Mouse (Mus musculus) thymus, postnatal 14 days (tissue): ENCODE data around the gene Wdr31.
"Not testable (repeated sequence)": the region's sequence is repeated elsewhere in the genome, so short reads cannot be mapped to it uniquely, and the experiment has no call there.

Source experiments
- DNase-seq: peaks from one replicate; pipeline ENCODE4 v3.0.0; 2021

Wdr31 gene

DNA sequence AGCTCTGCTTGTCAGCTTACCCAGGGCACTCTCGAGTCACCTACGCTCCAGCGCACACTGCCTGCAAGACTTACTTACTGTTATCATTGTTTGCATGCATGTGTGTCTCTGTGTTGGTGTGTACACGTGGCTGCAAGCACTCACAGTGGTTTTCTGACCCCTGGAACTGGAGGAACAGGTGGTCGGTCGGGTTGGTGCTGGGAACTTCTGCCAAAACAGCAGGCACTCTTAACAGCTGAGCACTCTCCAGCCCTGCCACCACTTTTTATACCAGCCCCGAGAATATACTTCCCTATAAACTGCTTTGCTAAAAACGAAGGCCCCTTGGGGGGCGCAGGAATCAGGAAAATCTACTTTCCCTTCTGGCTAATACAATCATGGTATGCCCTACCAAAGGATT is 23.5 kb upstream of the Wdr31 start:
- no peak for DNase-seq

DNA sequence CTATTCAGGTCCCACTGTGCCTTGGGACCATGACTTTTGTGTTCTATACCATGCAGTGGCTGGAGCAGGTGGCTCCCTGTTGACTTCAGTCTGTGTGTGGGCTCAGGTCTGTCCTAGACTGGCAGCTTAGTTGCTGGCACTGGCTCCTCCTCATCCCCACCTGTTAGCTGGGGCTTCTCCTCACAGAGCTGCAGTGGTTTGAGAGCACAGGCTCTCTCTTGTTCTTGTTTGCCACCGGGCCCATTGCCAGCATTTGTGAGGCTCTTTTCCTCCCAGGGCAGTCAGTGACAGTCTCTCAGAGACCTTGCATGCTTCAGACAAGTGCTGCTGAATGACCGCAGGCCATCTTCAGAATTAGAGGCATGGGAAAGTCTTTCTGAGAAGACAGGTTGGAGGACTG is 22.0 kb upstream of the Wdr31 start:
- DNase-seq: no peak

DNA sequence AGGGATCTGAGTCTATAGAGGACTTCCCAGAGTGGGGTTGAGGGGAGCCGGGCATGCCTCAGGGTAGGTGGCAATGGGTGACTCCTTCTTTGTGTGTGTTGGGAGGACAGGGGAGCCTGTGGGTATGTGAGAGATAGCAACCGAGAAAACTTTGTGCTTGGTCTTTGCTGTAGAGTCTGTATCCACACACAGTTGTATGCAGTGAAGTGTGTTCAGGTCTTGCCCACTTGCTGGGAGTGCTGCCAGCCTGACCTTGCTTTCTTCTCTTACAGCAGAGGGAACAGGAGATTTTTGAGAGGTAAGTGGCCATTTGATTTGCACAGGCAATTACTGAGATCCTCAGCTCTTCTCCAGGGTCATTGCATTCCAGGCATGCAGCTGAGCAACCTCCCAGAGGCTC is 17.2 kb upstream of the Wdr31 start:
- DNase-seq: no peak

DNA sequence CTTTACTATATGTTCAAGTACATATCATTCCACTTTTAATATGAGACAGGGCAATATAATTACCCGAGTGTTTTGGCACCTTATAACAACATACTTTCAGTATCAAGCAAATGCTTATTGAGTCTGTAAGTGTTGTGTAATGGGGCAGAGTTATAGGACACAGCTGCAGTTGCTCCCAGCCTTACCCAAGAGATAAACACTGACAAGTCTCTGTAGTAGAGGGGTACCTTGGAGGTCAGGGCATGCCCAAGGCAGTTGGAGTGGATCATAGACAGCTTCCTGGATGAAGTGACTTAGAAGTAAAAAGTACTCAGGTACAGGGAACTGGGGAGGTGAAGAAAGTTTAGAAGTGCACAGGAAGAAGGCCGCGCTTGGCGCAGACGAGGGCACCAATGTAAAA is 16.5 kb upstream of the Wdr31 start:
- no peak for DNase-seq

DNA sequence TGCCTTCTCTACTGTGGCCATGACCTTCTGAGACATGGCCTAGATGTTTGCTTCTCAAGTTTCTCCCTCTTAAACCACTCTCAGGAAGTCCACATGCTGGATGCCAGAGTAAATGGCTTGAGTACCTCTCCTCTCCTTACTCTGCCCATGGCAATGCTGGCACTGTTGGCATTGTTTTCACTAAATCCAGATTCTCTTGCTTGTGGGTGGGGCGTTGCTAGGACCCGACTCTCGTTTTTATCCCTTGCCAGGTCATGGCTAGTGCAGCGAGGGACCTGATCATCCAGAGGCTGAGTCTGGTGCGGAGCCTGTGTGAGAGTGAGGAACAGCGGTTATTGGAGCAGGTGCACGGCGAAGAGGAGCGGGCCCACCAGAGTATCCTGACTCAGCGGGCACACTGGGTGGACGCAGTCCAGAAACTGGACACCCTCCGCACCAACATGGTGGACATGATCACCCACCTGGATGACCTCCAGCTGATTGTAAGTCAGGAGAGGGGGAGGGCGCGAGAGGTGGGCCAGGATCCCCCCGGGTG is 15.5 kb upstream of the Wdr31 start:
- DNase-seq: no peak

DNA sequence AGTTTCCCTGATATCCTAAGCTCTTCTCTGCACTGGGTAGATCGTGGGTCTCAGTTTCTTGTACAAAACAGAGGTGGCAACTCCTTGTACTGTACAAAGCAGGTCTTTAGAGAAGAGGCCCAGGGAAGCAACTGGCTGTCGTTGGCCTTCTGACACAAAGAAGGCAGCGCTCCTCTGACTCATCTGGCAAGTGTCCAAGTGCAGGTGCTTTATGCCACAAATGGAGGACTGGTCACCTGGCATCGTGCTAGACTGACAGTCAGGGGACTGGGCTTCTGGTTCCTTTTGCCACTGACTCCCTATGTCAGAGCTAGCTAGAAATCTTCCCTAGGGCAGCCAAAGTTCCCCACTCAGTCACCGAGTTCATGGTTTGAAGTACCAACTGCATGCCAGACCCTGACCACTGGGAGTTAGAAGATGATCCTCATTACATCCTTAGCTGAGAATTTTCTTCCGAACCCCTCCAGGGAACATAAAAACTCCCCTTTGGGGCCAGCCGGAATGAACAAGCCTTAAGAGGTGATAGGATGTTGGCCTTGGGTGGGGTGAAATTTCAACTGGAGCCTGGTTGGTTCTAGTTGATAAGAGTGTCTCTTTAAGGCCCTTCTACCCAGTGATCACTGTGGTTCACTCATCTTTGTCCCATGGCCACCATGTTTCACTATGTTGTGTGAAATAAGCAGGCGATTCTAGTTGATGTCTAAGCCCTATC is 14.9 kb upstream of the Wdr31 start:
- DNase-seq: no peak

DNA sequence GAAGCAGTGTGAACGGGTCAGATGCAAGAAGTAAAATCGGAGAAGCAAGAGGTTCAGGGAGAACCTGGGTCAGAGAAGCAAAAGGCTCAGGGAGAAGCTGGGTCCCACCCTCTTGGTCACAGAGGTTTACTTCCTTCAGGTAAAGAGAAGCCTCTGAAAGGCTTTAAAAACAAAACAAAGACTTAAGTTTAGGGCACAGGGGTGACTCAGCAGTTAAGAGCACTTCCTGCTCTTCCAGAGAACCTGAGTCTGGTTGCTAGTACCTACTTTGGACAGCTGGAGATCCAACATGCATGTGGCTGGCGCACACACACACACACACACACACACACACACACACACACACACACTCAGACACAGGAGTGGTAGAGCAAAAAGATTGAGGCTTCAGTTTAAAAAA is 14.2 kb upstream of the Wdr31 start:
- peak; percentile 29 for DNase-seq

DNA sequence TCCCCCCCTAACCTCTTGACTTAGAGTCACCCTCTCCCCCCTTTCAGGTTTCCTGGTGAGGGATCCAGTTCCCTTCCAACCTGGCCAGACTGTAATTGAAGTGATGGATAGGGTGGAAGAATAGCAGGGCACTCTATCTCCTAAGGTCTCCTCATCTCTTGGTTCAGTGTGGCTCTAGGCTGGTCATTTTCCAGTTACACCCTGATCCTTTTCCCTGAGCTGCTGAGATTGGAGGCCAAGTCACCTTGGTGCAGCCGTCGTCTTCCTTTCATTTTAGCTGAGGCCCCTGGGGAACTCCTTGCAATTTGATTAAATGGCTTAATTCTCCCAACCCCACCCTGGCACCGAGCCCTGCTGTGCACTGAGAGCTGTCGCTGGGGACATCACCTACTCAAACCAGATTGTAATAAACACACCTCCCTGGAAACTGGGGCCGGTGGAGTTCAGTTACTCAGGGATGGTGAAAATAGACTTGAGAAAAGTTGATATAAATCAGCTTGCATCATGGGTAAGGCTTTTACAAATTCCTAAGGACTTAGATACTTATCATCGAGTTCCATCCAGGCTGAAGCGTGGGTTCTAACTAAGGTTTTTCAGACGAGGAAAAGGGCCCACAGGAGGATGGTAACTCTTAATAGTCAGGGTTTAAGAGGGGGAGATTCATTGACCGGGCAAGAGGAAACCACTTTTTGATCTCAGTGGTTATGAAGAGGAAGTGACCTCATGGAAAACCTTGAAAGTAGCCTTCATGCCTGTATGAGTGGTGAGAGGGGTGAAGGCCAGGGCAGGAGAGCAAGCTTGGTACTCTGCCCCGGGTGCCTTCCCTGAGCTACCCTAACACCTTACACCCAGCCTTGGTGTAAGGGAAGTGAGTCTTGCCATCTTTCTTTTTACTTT is 10.3 kb upstream of the Wdr31 start:
- DNase-seq: no peak

DNA sequence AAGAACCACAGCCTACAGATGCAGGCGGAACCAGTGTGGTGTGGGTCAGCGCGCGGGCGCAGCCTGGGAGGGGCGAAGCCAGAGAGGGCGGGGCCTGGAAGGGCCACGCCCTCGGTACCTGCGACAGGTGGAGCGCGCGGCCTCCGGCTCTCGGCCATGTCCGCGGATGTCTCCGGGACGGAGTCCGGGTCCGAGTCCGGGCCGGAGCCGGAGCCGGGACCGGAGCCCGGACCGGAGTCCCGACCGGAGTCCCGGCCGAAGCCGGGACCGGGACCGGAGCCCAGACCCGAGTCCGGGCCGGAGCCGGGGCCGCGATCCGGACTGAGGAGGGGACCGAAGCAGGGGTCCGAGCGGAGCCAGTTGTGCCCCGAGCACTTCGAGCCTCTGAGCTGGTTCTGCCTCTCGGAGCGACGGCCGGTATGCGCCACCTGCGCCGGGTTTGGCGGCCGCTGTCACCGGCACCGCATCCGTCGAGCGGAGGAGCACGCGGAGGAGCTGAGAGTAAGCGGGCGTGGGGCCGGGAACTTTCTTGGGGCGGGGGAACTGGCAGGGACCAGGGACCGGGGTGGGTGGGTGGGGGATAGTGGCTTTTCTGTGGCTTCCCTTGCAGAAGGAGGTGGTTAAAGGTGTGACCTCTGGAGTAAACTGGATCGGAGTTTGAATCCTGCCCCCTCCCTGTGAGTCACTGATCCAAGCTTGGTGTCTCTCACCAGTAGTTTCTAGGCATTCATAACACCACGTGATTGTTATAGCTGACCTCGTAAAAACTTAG is 9.4 kb upstream of the Wdr31 start, which contains the start of gene Bspry:
Bspry (plus strand) TSS at position 117 of the 772 bp plus-strand sequence.
- DNase-seq: peak; percentile 74

DNA sequence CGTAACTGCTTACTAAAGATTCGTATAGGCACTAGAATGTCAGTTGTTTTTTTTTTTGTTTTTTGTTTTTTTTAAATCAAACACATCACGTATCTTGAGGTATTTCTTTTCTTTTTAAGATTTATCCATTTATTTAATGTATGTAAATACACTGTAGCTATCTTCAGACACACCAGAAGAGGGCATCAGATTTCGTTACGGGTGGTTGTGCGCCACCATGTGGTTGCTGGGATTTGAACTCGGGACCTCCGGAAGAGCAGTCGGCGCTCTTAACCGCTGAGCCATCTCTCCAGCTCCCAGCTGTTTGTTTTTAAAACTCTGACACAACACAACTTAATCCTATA is 8.9 kb upstream of the Wdr31 start:
- not testable (repeated sequence) for DNase-seq

DNA sequence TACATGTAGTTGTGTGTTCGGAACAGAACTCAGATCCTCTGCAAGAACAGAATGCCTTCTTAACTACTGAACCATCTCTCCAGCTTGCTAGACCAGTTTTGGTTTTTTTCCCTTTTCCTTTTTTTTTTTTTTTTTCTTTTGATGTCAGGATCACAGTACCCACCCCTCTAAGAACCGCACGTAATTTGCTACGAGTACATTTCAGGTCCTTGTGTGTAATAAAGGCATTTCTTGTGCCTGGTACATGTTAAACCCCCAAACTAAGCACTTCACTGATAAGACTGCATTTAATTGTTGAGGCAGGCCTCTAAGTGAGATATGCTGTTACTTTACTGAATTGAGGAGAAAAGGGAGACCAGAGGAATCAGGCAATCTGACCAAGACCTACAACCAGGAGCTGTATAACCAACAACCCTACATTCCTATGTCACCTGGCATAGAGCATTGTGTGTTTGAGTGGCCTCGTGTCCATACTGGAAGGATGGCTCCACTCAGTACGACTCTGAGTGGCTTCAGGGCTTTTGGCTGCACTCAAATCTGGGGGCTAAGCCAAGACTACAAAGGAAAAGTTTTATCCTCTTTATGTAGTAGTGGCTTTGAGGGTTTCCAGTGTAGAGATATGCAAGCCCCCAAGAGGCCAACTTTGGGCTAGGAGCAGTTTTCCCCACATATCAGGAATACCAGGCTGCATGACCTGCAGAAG is 7.0 kb upstream of the Wdr31 start:
- DNase-seq: no peak

DNA sequence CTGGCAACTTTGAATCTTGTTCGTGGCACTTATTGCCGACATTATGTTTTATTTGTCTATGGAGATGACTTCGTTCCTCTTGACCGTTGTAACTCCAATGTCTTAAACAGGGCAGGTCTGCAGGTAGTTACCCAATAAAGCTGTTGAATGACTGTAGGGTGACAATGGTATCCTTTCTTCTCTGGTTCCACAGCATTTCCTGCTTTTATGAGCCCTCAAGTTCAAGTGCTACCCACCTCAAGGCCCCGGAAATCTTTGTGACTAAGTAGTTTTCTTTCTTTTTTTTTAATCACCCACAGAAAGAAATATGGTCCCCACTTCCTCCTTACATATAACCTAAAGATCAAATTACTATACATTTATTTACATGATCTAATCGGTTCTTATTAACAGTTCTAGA is 5.1 kb upstream of the Wdr31 start:
- peak; percentile 49 for DNase-seq

DNA sequence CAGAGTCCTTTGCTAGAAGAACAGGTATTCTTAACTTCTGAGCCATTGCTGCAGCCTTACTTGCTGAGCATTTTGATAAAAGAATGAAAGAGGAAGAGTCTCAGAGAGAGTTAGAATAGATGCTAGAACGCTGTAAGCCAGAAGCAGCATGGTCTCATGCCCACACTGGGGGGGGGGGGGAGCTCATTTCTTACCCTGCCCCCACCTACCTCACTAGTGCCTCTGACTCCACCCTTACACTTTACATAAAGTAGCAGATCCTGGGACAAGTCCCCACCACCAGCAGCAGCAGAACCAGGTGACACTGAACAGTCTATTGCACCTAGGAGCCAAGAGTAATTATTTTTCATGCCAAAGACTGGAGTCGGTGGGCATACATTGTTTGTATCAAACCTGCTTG is 4.4 kb upstream of the Wdr31 start:
- DNase-seq: peak; percentile 57

DNA sequence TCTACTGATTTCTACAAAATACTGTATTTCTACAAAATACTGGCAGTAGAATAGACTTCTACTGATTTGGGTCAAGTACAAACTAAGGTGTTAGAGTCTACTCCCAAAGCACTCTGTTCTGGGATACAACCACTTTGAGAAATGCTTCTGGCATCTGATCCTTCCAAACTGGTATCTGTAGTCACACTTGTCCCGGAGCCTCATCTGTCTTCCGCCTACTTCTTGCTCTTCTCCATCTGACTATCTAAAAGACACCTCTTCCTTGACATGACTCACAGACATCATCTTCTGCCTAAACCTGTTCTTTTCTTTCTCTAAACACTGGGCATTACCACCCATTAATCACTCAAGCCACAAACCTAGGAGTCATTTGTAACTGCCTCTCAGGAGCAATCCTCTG is 1.4 kb upstream of the Wdr31 start:
- DNase-seq: no peak

DNA sequence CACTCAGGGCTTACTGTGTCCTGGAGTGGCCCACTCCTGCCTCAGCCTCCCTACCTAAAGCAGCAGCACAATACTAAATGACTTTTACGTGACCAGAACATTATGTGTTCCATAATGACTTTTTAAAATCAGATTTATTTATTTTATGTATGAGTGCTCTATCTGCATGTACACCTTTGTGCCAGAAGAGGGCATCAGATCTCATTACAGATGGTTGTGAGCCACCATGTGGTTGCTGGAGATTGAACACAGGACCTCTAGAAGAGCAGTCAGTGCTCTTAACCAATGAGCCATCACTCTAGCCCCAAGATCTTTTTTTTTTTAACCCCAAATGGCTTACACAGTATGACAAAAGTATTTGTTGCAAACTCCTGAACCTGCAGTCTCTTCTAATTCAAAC is 2.5 kb downstream of the Wdr31 start:
- no peak for DNase-seq

DNA sequence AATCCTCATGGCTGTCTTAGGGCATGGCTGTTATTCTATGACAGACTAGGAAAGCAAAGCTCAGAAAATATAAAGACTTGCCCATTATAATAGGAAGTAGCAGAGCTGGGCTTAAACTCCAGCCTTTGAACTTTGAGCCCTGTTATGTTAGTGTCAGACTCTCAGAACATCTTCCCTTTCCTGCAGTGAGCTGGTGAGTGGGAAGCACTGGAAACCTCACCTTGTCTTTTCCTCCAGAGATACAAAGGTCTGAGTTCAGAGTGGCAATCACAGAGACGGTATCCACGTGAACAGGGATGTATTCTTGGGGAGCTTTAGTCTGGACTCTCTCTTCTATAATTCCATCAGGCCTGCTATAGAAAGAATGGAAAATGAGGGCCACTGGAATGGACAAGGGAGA is 7.6 kb downstream of the Wdr31 start:
- no peak for DNase-seq

DNA sequence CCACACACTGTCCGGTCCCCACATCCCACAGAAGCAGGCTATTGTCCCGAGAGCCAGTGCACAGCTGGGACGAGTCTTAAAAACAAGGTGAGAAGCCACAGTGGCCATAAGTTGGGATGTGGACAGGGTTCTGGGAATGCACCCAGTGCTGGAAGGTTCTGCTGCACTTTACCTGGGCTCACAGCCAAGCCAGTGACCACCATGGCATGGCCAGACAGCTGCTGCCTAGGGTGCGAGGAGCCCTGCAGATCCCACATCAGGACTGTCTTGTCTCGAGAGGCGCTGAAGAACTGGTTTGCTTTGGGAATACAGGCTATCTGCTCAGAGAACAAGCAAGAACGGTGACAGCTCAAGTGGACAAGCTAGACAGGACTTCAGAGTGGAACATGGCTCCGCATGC is 10.3 kb downstream of the Wdr31 start:
- no peak for DNase-seq

DNA sequence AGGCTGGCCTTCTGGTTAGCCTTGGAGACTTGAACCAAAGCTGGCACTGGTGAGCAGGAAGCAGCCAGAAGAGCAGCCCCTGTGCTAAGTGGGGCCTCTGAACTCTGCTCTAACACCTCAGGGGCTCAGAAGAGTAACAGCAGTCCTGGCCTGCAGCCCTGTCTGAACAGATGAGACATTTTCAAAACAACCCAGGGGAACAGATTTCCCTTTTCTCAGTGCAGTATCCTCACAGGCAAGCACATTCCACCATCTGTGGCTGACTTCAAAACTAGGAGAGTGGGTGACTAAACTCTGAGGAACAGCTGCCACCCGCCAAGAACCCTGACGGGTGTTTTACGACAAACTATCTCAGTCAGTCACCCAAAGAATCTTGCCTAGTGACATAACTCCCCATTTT is 11.6 kb downstream of the Wdr31 start:
- no peak for DNase-seq

DNA sequence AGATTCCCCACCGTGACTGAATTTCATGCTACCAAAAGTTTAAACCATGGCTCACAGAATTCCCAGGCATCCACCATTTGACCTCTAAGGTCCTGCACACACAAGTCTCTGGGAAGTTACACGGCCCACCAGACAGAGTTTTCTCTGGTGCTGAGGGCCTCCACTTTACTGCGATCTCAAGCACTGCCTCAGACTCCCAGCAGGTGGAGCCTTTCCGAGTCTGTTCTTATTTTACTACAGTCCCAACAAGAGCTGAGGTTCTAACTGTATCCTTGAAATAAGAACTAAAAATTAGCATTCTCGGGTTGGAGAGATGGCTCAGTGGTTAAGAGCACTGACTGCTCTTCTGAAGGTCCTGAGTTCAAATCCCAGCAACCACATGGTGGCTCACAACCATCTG is 15.7 kb downstream of the Wdr31 start:
- peak; percentile 51 for DNase-seq

DNA sequence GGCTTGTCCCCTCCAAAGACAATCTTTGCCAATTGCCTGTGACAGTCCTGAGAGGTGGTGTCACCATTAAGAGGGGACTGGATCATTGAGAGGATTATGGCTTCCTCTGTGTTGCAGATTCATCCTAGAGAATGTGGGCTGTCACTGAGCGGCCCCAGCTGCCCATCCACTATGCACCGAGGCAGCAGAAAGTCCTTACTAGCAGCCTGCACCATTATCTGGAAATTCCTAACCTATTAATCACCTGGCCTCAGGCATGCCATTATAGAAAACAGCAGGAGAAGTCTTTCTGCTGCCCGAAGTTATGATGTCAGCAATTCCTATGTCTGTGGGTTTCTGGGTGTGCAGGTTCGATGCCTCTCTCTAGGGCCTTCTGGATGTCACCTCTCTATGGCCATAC is 29.7 kb downstream of the Wdr31 start:
- DNase-seq: no peak

DNA sequence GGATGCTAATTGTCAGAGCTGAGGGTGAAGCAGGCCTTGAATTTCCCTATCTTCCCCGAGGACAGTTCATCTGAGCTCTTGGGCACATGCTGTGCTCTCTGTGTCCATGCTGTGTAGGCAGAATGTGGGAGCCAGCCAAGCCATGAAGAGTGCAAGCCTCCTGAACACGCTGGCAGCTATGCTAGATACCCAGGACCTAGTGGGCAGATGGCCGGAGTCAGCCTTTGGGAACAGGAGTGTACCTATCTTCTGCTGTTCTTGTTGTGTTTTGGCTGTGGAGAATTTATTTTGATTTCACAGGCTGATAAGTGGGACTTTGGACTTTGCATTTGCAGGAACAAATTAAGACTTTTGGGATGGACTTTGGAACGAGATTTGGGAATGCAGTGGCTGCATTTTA is 30.2 kb downstream of the Wdr31 start:
- no peak for DNase-seq

DNA sequence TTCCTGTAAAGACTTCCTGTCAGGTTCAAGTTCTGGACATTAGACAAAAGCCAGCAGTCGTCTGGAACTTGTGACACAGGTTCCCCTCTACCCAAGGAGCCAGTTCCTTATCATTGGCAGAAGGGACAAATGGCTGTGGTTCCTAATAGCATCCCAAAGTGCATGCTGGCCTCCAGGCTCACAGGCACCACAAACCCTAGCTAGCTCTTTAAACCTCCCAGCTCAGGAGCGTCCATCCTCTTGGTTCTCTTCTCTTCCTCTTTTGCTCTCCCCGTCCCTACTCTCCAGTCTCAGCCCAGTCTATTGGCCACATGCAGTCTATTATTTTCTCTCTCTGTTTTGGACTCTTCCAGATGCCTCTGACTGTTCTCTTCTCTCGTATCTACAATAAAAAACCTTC is 30.9 kb downstream of the Wdr31 start:
- DNase-seq: no peak

DNA sequence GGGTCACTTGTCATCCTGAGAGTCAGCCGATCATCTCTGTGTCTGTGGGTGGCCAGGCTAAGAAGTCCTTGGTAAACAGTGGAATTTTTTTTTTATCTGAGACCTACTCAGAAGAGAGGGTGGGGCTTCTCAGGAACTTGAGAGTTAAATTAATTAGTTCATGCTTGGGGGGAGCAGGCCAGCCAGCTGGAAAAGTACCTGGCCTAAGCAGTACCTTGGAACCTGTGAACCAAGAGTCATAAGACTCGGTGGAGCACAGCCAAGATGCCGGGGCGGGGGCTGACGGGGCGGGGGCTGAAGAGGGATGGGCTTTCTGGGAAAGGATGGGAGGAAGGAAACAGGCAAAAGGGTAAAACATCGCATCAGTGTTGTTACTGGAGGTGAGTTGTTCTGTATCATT is 32.8 kb downstream of the Wdr31 start:
- DNase-seq: no peak
